Mouse (Mus musculus) stomach, embryonic 16.5 days (tissue): Measurements from ENCODE around the gene Tnfrsf19. TPM values are rescaled to one million over a fixed set of nuclear protein-coding genes. Genes with fewer than 3 reads are reported as not detected.

Experiments used
- ATAC-seq: fragments of 200-750 bp; cut with Nextera tagmentation; 2 replicates; pipeline ENCODE4 v1.8.0; 2017; ENCODE audit warnings: moderate number of reproducible peaks, moderate TSS enrichment; ENCODE audit not compliant: insufficient read depth, low FRiP score
- H3K27ac ChIP-seq: fragments of 300-500 bp; sonication (generic); 2 replicates; pipeline ENCODE4 v1.5.1; 2014; ENCODE audit warnings: low read length
- H3K27me3 ChIP-seq: fragments of 300-500 bp; sonication (generic); 2 replicates; pipeline ENCODE4 v1.6.1; 2014; ENCODE audit warnings: low read length, control low read depth, mixed read lengths; ENCODE audit not compliant: control insufficient read depth, insufficient read depth
- H3K36me3 ChIP-seq: fragments of 300-500 bp; sonication (generic); 2 replicates; pipeline ENCODE4 v1.6.1; 2014; ENCODE audit warnings: low read length; ENCODE audit not compliant: control insufficient read depth, insufficient read depth
- H3K4me1 ChIP-seq: fragments of 300-500 bp; sonication (generic); 2 replicates; pipeline ENCODE4 v1.6.1; 2014; ENCODE audit warnings: low read length, control low read depth, mixed read lengths; ENCODE audit not compliant: control insufficient read depth, insufficient read depth
- H3K4me2 ChIP-seq: fragments of 300-500 bp; sonication (generic); 2 replicates; pipeline ENCODE4 v1.6.1; 2014; ENCODE audit warnings: low read depth, low read length, mixed read lengths
- H3K4me3 ChIP-seq: fragments of 300-500 bp; sonication (generic); replicated peaks from 2 replicates; pipeline ENCODE4 v1.5.1; 2014; ENCODE audit warnings: mild to moderate bottlenecking, low read length
- H3K9ac ChIP-seq: fragments of 300-500 bp; sonication (generic); 2 replicates; pipeline ENCODE4 v1.6.1; 2014; ENCODE audit warnings: low read length
- H3K9me3 ChIP-seq: fragments of 300-500 bp; sonication (generic); replicated peaks from 2 replicates; pipeline ENCODE4 v1.6.1; 2016; ENCODE audit warnings: low read length, control low read depth; ENCODE audit not compliant: control insufficient read depth
- WGBS: fragments of 180-500 bp; shearing (Covaris S2); extraction: QIAGEN DNeasy Blood & Tissue Kit; methylation state at CpG from one replicate; pipeline ENCODE4 v1.1.7; 2014; 5-methylcytosine and 5-hydroxymethylcytosine counted together
- polyA plus RNA-seq: library from polyadenylated mRNA; unstranded; fragments of >200 nt; fragmentation: Nextera tagmentation; extraction: Ambion mirVana; gene quantifications from 2 replicates; pipeline ENCODE4 v1.2.1, GENCODE M21; 2015

Gene Tnfrsf19
- polyA plus RNA-seq, 1 experiment from 2014 or later, result 38.0 TPM

GRCm38 (mm10) chr14:61005127-61005837 lies 41.0 kb downstream of the Tnfrsf19 start:
- ATAC-seq, result no peak

GRCm38 (mm10) chr14:61003676-61004075 lies 42.6 kb downstream of the Tnfrsf19 start:
- H3K4me2 ChIP-seq, result no peak overlapping the region

More at GRCm38 (mm10) chr14:61005127-61005837, 41.0 kb downstream of the Tnfrsf19 start:
- Histone ChIP-seq H3K9ac (no peak overlapping the region), H3K27ac (no peak overlapping the region), H3K36me3 (no peaks in the 10 kb centered on the region), H3K27me3 (no peaks in the 10 kb centered on the region), H3K9me3 (no peaks in the 10 kb centered on the region), H3K4me3 (no peak overlapping the region), H3K4me1 (no peaks in the 10 kb centered on the region), H3K4me2 (no peak overlapping the region)
- 52% methylated on average over 17 of the region's 17 CpGs for WGBS

GRCm38 (mm10) chr14:61000072-61000471 lies 46.2 kb downstream of the Tnfrsf19 start:
- no peaks in the 10 kb centered on the region for H3K9me3 ChIP-seq
- no peak overlapping the region for H3K9ac ChIP-seq
- 78% methylated on average over 5 of the region's 5 CpGs for WGBS
- H3K4me1 ChIP-seq, result no peaks in the 10 kb centered on the region
- ATAC-seq, result no peak
- H3K4me3 ChIP-seq, result no peak overlapping the region
- no peak overlapping the region for H3K4me2 ChIP-seq
- H3K36me3 ChIP-seq, result no peaks in the 10 kb centered on the region
- no peak overlapping the region for H3K27ac ChIP-seq
- no peaks in the 10 kb centered on the region for H3K27me3 ChIP-seq

More at GRCm38 (mm10) chr14:61003676-61004075, 42.6 kb downstream of the Tnfrsf19 start:
- H3K4me3 ChIP-seq, result no peak overlapping the region
- no peak overlapping the region for H3K27ac ChIP-seq
- ATAC-seq, result no peak
- H3K4me1 ChIP-seq, result no peaks in the 10 kb centered on the region
- H3K9me3 ChIP-seq, result no peaks in the 10 kb centered on the region
- H3K9ac ChIP-seq, result no peak overlapping the region
- WGBS, result 83% methylated on average over 6 of the region's 6 CpGs
- H3K27me3 ChIP-seq, result no peaks in the 10 kb centered on the region
- H3K36me3 ChIP-seq, result no peaks in the 10 kb centered on the region

- Histone ChIP-seq H3K36me3 (no peaks in the 10 kb centered on the region), H3K9ac (no peak overlapping the region), H3K9me3 (no peaks in the 10 kb centered on the region), H3K27me3 (no peaks in the 10 kb centered on the region), H3K4me2 (no peak overlapping the region), H3K4me3 (no peak overlapping the region), H3K4me1 (peaks cover 5% of the 10 kb centered on the region), H3K27ac (no peak overlapping the region)
- WGBS, result 82% methylated on average over 6 of the region's 6 CpGs
- no peak for ATAC-seq
Measured at GRCm38 (mm10) chr14:60996556-60996955, 49.7 kb downstream of the Tnfrsf19 start.

DNA sequence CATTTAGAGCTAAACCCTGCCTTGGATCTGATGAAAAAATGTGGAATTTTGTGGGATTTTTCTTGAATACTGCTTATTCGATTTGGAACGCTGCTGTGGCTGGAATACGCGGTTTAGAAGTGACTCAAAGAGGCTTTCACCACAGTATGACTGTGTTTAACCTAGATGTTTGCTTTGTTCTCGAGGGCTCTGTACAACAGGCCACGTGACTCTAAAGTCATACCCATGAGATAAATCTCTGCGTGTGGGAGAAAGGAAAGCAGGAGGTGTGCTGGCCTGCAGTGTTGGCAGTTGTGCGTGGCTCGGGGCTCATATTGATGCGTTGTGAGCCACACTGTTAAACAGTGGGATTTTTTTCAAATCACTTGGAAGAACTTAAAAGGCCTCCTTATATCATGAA lies 52.8 kb downstream of the Tnfrsf19 start:
- Histone ChIP-seq H3K4me1 (peaks cover 12% of the 10 kb centered on the region), H3K27me3 (no peaks in the 10 kb centered on the region), H3K9me3 (no peaks in the 10 kb centered on the region), H3K9ac (no peak overlapping the region), H3K36me3 (no peaks in the 10 kb centered on the region), H3K4me3 (no peak overlapping the region), H3K27ac (peak overlapping the region; percentile 75), H3K4me2 (peak overlapping the region; percentile 25; the same call in 1 of the 2 replicates)
- peak; percentile 88 for ATAC-seq
- WGBS, result 45% methylated on average over 10 of the region's 10 CpGs

GRCm38 (mm10) chr14:60993092-60993491 lies 53.2 kb downstream of the Tnfrsf19 start:
- no peaks in the 10 kb centered on the region for H3K27me3 ChIP-seq
- no peak overlapping the region for H3K9ac ChIP-seq
- no peaks in the 10 kb centered on the region for H3K9me3 ChIP-seq
- H3K36me3 ChIP-seq, result no peaks in the 10 kb centered on the region
- peaks cover 13% of the 10 kb centered on the region for H3K4me1 ChIP-seq
- H3K27ac ChIP-seq, result peak overlapping the region; percentile 75
- 89% methylated on average over 3 of the region's 3 CpGs for WGBS
- no peak overlapping the region for H3K4me3 ChIP-seq
- no peak for ATAC-seq
- peak overlapping the region; percentile 25; the same call in 1 of the 2 replicates for H3K4me2 ChIP-seq

DNA sequence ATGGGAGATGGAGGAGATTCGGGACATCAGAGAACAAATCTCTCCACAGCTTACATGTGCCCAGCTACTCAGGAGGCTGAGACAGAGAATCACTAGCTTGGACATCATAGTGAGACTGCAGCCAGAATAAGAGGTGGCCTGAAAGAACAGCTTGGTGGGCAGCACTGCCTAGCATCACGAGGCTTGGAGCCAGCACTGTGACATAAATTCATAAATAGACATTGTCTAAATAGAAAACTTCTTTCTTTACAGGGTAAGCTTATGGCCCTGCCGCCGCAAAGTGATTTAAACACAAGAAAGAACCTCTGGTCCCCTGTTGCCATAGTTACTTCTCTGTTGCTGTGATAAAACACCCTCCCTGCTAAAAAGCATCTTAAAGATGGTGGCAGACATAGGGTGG lies 54.1 kb downstream of the Tnfrsf19 start:
- Histone ChIP-seq H3K9me3 (no peaks in the 10 kb centered on the region), H3K4me2 (no peak overlapping the region), H3K4me1 (peaks cover 13% of the 10 kb centered on the region), H3K9ac (no peak overlapping the region), H3K27ac (no peak overlapping the region), H3K27me3 (no peaks in the 10 kb centered on the region), H3K4me3 (no peak overlapping the region), H3K36me3 (no peaks in the 10 kb centered on the region)
- WGBS, result 86% methylated on average over 4 of the region's 4 CpGs
- ATAC-seq, result no peak

GRCm38 (mm10) chr14:60988228-60988627 lies 58.1 kb downstream of the Tnfrsf19 start:
- Histone ChIP-seq H3K36me3 (no peaks in the 10 kb centered on the region), H3K4me3 (no peak overlapping the region), H3K27ac (peak overlapping the region; percentile 65; the same call in 1 of the 2 replicates), H3K4me1 (peaks cover 25% of the 10 kb centered on the region), H3K9me3 (no peaks in the 10 kb centered on the region), H3K4me2 (no peak overlapping the region), H3K27me3 (no peaks in the 10 kb centered on the region), H3K9ac (no peak overlapping the region)
- 37% methylated on average over 6 of the region's 6 CpGs for WGBS
- peak; percentile 42; the same call in 1 of the 2 replicates for ATAC-seq

- H3K27ac ChIP-seq, result no peak overlapping the region
- WGBS, result 79% methylated on average over 5 of the region's 5 CpGs
Measured at GRCm38 (mm10) chr14:60986926-60987325, 59.4 kb downstream of the Tnfrsf19 start.

More at GRCm38 (mm10) chr14:60986926-60987325, 59.4 kb downstream of the Tnfrsf19 start:
- ATAC-seq, result no peak
- Histone ChIP-seq H3K27me3 (no peaks in the 10 kb centered on the region), H3K4me2 (no peak overlapping the region), H3K9me3 (no peaks in the 10 kb centered on the region), H3K4me1 (peaks cover 25% of the 10 kb centered on the region), H3K9ac (no peak overlapping the region), H3K36me3 (no peaks in the 10 kb centered on the region), H3K4me3 (no peak overlapping the region)
